Comparison of ENCODE assay signal across 9 mouse cellular contexts in genomic region chr4:119968071-119968470, GRCm38 (mm10).
A peak's percentile ranks its signal among the peaks of the same experiment; 100 is the strongest.
DNase-seq lines count a peak whose midpoint lies in the region; ATAC-seq lines count a peak whose summit lies in the region.
"Had no signal": no experiment of that assay in that cellular context is flagged by ENCODE, and none has a peak within 500 bp of the region (broad histone marks: within the 10 kb centered on the region; RNA-seq: fewer than 3 reads in every experiment).

No protein-coding gene starts in this region.

- 0 out of 2 replicates have a peak overlapping the region, but pooled peaks have one; percentile 19 for H3K27ac ChIP-seq in forebrain, embryonic 12.5 days
- no peak overlapping the region for H3K27ac ChIP-seq in forebrain, embryonic 11.5 days (ENCODE audit: low read depth, low read length)

- H3K9ac ChIP-seq in forebrain, embryonic 12.5 days: no peak overlapping the region
- no peak overlapping the region for H3K9ac ChIP-seq in forebrain, embryonic 11.5 days (ENCODE audit: low read length)

- H3K4me1 ChIP-seq in forebrain, embryonic 12.5 days: peaks cover 8% of the 10 kb centered on the region
- H3K4me1 ChIP-seq in forebrain, embryonic 11.5 days (replicated peaks; ENCODE audit: control insufficient read depth, insufficient read depth, low read length): no peaks in the 10 kb centered on the region

- no peak overlapping the region for H3K4me2 ChIP-seq in forebrain, embryonic 12.5 days
- H3K4me2 ChIP-seq in forebrain, embryonic 11.5 days (ENCODE audit: low read depth, low read length, severe bottlenecking): no peak overlapping the region

- no peaks in the 10 kb centered on the region for H3K36me3 ChIP-seq in forebrain, embryonic 12.5 days (replicated peaks)
- H3K36me3 ChIP-seq in forebrain, embryonic 11.5 days (ENCODE audit: control insufficient read depth, insufficient read depth, low read length): no peaks in the 10 kb centered on the region

- H3K9me3 ChIP-seq in forebrain, embryonic 12.5 days: no peaks in the 10 kb centered on the region
- no peaks in the 10 kb centered on the region for H3K9me3 ChIP-seq in forebrain, embryonic 11.5 days (ENCODE audit: control insufficient read depth, low read length)

- DNase-seq in forebrain, embryonic 11.5 days (ENCODE audit: low spot score): no peak
- peak; percentile 49 for DNase-seq in retina, postnatal 1 day
- no peak for DNase-seq in retina, embryonic 14.5 days (ENCODE audit: low spot score)
- DNase-seq in heart, postnatal 4 days: peak; percentile 59
- peak; percentile 44 for DNase-seq in lung, postnatal 14 days
- no peak for DNase-seq in urinary bladder, adult 18-20 months (ENCODE audit: low spot score in 2 of 2)
- no peak for DNase-seq in left cerebral cortex, postnatal 36 days (ENCODE audit: low spot score in 2 of 2)

- ATAC-seq in forebrain, embryonic 12.5 days (ENCODE audit: low FRiP score): no peak
- no peak for ATAC-seq in forebrain, embryonic 11.5 days (replicated peaks; ENCODE audit: low FRiP score)

- intact Hi-C loops in left cerebral cortex, postnatal 36 days (cut with DNase I): loop anchor here (5.0 to 10.0 kb wide), 3 partner anchors 36 to 137 kb away; no protein-coding TSS in a partner anchor

- no peak overlapping the region for H3K4me3 ChIP-seq in forebrain, embryonic 12.5 days (replicated peaks)
- no peak overlapping the region for H3K4me3 ChIP-seq in forebrain, embryonic 11.5 days (ENCODE audit: low read depth, low read length)

- H3K27me3 ChIP-seq in forebrain, embryonic 12.5 days: no peaks in the 10 kb centered on the region; the same call in 1 of the 2 replicates
- no peaks in the 10 kb centered on the region for H3K27me3 ChIP-seq in forebrain, embryonic 11.5 days (ENCODE audit: control insufficient read depth, insufficient read depth, low read length)
- H3K27me3 ChIP-seq: CH12.LX had no signal

- 56% methylated on average over 4 of the region's 4 CpGs for WGBS in forebrain, embryonic 12.5 days
- WGBS in forebrain, embryonic 11.5 days: 63% methylated on average over 4 of the region's 4 CpGs

Comparison
In these comparisons a context has a peak if more than half of its experiments do, and no peak if none do; other contexts are left out.
1. DNase-seq: peak in retina, postnatal 1 day (single experiment), heart, postnatal 4 days (single experiment) and lung, postnatal 14 days (single experiment); none in forebrain, embryonic 11.5 days (single experiment), retina, embryonic 14.5 days (single experiment), urinary bladder, adult 18-20 months (0 of 2) and left cerebral cortex, postnatal 36 days (0 of 2).